Mouse (Mus musculus): ENCODE measurements around the gene 4930432K21Rik. TPM values are rescaled to one million over a fixed set of nuclear protein-coding genes. Genes with fewer than 3 reads are reported as not detected.
A peak's percentile ranks its signal among the peaks of the same experiment; 100 is the strongest.

Gene 4930432K21Rik
- polyA plus RNA-seq, 1 experiment from 2014 or later, result 0.61 TPM

DNA sequence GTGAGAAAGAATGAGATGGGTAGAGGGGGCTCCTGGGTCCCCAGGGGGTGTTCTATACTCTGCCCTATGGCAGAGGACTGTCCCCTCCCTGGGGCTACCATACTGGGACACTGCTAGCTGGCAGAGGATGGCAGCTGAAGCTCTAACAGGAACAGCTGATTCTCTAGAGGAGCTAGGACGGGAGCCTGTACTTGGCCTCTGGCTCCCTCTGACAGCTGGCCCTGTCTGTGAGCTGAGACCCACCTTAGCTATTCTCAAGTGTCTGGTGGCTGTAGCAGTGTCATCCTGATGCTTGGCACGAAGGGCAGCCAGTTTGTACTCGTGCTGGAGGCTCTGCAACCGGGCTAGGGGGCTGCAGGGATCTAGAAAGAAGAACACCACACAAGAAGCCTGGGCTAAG, 7.0 kb upstream of the 4930432K21Rik start:
- ATAC-seq, result no peak
- Histone ChIP-seq H3K9ac (ENCODE audit: low read depth, low read length) (no peak overlapping the region), H3K27ac (ENCODE audit: low read length) (no peak overlapping the region), H3K4me2 (ENCODE audit: low read depth, low read length) (no peak overlapping the region), H3K9me3 (ENCODE audit: control insufficient read depth, low read length) (no peaks in the 10 kb centered on the region), H3K4me1 (ENCODE audit: control insufficient read depth, insufficient read depth, low read length) (no peaks in the 10 kb centered on the region), H3K36me3 (ENCODE audit: control insufficient read depth, insufficient read depth, low read length) (peaks cover 29% of the 10 kb centered on the region), H3K27me3 (replicated peaks; ENCODE audit: control insufficient read depth, insufficient read depth, low read length) (no peaks in the 10 kb centered on the region), H3K4me3 (ENCODE audit: low read length) (no peak overlapping the region)
- 89% methylated on average over 4 of the region's 4 CpGs for WGBS

DNA sequence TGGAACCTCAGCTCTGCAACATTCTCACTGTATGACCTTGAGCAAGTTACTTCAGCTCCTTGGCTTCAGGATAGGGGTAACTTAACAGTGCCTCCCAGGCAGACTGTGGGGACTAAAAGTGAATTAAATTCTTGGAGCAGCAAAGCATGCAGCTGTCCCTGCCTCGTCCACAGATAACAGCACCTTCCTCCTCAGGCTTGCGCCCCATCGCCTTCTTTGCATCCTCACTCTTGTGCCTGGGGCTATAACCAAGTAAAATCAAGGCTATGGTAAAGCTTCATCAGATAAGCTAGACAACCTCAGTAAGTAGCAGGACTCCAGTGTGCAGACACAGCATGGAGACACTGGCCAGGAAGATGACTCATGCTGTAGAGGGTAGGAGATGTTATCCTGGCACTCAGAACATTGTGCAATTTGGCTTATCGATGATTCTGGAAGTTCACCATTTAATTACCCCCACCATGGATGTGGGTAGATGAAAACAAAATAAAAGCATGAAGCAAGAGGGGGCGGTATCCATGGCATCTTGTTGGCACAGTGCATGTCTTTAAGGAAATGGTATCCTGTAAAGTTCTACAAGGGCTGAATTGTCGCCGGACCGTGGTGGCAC, 3.1 kb upstream of the 4930432K21Rik start:
- ATAC-seq, result no peak
- Histone ChIP-seq H3K4me1 (ENCODE audit: control insufficient read depth, insufficient read depth, low read length) (peaks cover 20% of the 10 kb centered on the region), H3K4me3 (ENCODE audit: low read length) (no peak overlapping the region), H3K27me3 (replicated peaks; ENCODE audit: control insufficient read depth, insufficient read depth, low read length) (no peaks in the 10 kb centered on the region), H3K4me2 (ENCODE audit: low read depth, low read length) (no peak overlapping the region), H3K9ac (ENCODE audit: low read depth, low read length) (no peak overlapping the region), H3K9me3 (ENCODE audit: control insufficient read depth, low read length) (no peaks in the 10 kb centered on the region), H3K27ac (ENCODE audit: low read length) (no peak overlapping the region), H3K36me3 (ENCODE audit: control insufficient read depth, insufficient read depth, low read length) (peaks cover 12% of the 10 kb centered on the region)
- WGBS, result 92% methylated on average over 8 of the region's 8 CpGs

DNA sequence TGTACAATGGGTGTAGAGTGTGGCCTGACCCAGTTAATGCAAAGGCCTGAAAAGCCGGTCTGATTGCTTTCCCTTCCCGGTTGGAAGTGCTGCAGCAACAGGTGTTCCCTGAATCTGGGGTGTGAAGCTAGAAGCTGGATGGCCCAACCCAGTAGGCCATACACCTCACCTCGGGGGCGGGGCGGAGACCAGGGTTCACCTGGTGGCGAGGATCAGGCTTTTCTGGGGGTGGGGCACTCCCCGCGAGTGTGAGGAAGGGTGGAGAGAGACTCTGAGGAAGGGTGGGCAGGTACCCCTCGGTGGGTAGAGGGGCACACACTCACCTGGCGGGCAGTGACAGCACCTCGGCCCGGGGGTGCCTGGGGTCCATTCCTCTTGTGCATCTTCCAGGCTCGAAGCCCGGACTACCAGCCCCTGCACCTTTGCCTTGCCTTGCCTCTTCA, 480 bp upstream of the 4930432K21Rik start:
- peak; percentile 91 for ATAC-seq
- H3K4me3 ChIP-seq (ENCODE audit: low read length), result peak overlapping the region; percentile 76
- peak overlapping the region; percentile 93 for H3K27ac ChIP-seq (ENCODE audit: low read length)
- 5% methylated on average over 14 of the region's 14 CpGs for WGBS
- peak overlapping the region; percentile 91 for H3K9ac ChIP-seq (ENCODE audit: low read depth, low read length)
- peaks cover 20% of the 10 kb centered on the region for H3K4me1 ChIP-seq (ENCODE audit: control insufficient read depth, insufficient read depth, low read length)
- no peaks in the 10 kb centered on the region for H3K9me3 ChIP-seq (ENCODE audit: control insufficient read depth, low read length)
- H3K36me3 ChIP-seq (ENCODE audit: control insufficient read depth, insufficient read depth, low read length), result peaks cover 9% of the 10 kb centered on the region
- no peaks in the 10 kb centered on the region for H3K27me3 ChIP-seq (replicated peaks; ENCODE audit: control insufficient read depth, insufficient read depth, low read length)
- H3K4me2 ChIP-seq (ENCODE audit: low read depth, low read length), result peak overlapping the region; percentile 86

DNA sequence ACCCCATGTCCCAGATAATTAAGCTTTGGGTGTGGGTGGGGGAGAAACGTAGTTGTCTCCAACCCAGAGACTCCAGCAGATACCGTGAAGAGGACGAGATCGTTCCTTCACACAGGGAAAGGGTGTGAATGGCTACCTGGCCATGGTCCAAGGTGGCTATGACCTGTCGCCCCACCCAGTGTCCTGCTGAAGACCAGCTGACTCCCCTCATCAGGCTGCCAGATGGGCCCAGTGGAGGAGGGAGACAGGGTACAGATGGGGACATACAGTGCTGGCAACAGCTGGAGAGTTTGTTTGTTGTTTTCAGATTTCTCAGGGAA, 666 bp downstream of the 4930432K21Rik start:
- 87% methylated on average over 5 of the region's 5 CpGs for WGBS
- Histone ChIP-seq H3K27ac (ENCODE audit: low read length) (no peak overlapping the region), H3K9me3 (ENCODE audit: control insufficient read depth, low read length) (no peaks in the 10 kb centered on the region), H3K27me3 (replicated peaks; ENCODE audit: control insufficient read depth, insufficient read depth, low read length) (no peaks in the 10 kb centered on the region), H3K4me2 (ENCODE audit: low read depth, low read length) (peak overlapping the region; percentile 86), H3K36me3 (ENCODE audit: control insufficient read depth, insufficient read depth, low read length) (peaks cover 5% of the 10 kb centered on the region), H3K4me3 (ENCODE audit: low read length) (peak overlapping the region; percentile 76; the same call in 1 of the 2 replicates), H3K4me1 (ENCODE audit: control insufficient read depth, insufficient read depth, low read length) (peaks cover 20% of the 10 kb centered on the region), H3K9ac (ENCODE audit: low read depth, low read length) (peak overlapping the region; percentile 91; the same call in 1 of the 2 replicates)
- no peak for ATAC-seq

DNA sequence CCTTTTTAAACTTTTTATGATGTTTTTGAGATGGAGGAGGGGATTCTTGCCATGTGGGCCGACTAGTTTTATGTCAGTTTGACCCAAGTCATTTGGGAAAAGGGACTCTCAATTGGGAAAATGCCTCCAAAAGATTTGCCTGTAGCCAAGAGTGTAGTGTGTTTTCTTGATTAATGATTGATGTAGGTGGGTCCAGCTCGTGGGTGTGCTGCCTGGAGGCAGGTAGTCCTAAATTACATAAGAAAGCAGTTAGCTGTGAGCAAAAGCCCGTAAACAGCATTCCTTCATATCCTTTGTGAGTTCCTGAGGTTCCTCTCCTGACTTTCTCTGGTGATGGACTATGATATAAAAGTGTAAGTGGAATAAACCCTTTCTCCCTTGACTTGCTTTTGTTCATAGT, 1.4 kb downstream of the 4930432K21Rik start:
- no peaks in the 10 kb centered on the region for H3K9me3 ChIP-seq (ENCODE audit: control insufficient read depth, low read length)
- no peak overlapping the region for H3K4me3 ChIP-seq (ENCODE audit: low read length)
- no peaks in the 10 kb centered on the region for H3K36me3 ChIP-seq (ENCODE audit: control insufficient read depth, insufficient read depth, low read length)
- no peaks in the 10 kb centered on the region for H3K27me3 ChIP-seq (replicated peaks; ENCODE audit: control insufficient read depth, insufficient read depth, low read length)
- WGBS, result 57% methylated on average over 3 of the region's 3 CpGs
- H3K9ac ChIP-seq (ENCODE audit: low read depth, low read length), result no peak overlapping the region
- H3K27ac ChIP-seq (ENCODE audit: low read length), result no peak overlapping the region
- no peak overlapping the region for H3K4me2 ChIP-seq (ENCODE audit: low read depth, low read length)
- ATAC-seq, result no peak
- H3K4me1 ChIP-seq (ENCODE audit: control insufficient read depth, insufficient read depth, low read length), result peaks cover 20% of the 10 kb centered on the region

DNA sequence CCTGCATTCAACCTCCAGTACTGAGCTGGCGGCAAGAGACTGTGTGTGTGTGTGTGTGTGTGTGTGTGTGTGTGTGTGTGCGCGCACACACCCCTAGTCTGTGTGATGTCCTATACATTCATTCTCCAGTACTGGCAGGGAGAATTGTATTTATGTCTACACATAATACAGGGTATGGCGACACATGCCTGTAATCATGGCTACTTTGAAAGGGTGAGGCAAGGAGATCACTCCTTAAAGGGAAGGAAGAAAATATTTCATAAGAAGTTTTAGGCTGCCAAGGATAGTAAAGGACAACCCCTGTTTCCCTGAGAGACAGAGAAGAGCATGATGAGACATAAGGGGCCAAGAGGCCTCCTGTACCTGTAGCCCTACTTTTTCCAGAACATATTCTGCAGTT, 9.8 kb downstream of the 4930432K21Rik start:
- no peak overlapping the region for H3K4me2 ChIP-seq (ENCODE audit: low read depth, low read length)
- no peaks in the 10 kb centered on the region for H3K36me3 ChIP-seq (ENCODE audit: control insufficient read depth, insufficient read depth, low read length)
- no peaks in the 10 kb centered on the region for H3K27me3 ChIP-seq (replicated peaks; ENCODE audit: control insufficient read depth, insufficient read depth, low read length)
- WGBS, result 87% methylated on average over 4 of the region's 4 CpGs
- H3K4me3 ChIP-seq (ENCODE audit: low read length), result no peak overlapping the region
- no peak overlapping the region for H3K27ac ChIP-seq (ENCODE audit: low read length)
- no peak for ATAC-seq
- no peaks in the 10 kb centered on the region for H3K4me1 ChIP-seq (ENCODE audit: control insufficient read depth, insufficient read depth, low read length)
- H3K9me3 ChIP-seq (ENCODE audit: control insufficient read depth, low read length), result no peaks in the 10 kb centered on the region
- H3K9ac ChIP-seq (ENCODE audit: low read depth, low read length), result no peak overlapping the region

GRCm38 (mm10) chr8:84167696-84168095, 19.9 kb downstream of the 4930432K21Rik start:
- H3K36me3 ChIP-seq (ENCODE audit: control insufficient read depth, insufficient read depth, low read length), result peaks cover 1% of the 10 kb centered on the region; the same call in 1 of the 2 replicates
- H3K9ac ChIP-seq (ENCODE audit: low read depth, low read length), result no peak overlapping the region
- H3K4me3 ChIP-seq (ENCODE audit: low read length), result no peak overlapping the region
- WGBS, result 90% methylated on average over 2 of the region's 2 CpGs
- no peak overlapping the region for H3K27ac ChIP-seq (ENCODE audit: low read length)
- H3K27me3 ChIP-seq (replicated peaks; ENCODE audit: control insufficient read depth, insufficient read depth, low read length), result no peaks in the 10 kb centered on the region
- no peak for ATAC-seq
- H3K4me2 ChIP-seq (ENCODE audit: low read depth, low read length), result no peak overlapping the region
- no peaks in the 10 kb centered on the region for H3K4me1 ChIP-seq (ENCODE audit: control insufficient read depth, insufficient read depth, low read length)
- no peaks in the 10 kb centered on the region for H3K9me3 ChIP-seq (ENCODE audit: control insufficient read depth, low read length)

DNA sequence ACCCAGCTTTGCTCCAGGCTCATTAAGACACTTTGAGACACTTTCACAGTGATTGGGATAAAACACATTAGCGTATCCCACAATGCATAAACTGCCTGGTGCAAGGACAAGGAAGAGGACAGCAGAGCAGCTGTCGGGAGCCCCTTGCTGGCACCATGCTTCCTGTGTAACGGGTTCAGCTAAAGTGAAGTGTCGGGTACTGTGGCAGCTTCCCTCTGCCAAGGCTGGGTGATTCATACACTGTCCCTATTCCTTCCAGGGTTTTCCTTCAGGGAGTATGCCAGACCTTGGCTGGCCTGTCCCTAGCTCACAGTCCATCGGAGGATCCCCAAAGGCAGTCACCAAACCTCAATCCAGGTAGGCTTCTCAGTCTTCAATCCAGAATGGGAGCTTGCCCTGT, 22.3 kb downstream of the 4930432K21Rik start:
- WGBS, result 94% methylated on average over 5 of the region's 5 CpGs
- Histone ChIP-seq H3K27me3 (replicated peaks; ENCODE audit: control insufficient read depth, insufficient read depth, low read length) (no peaks in the 10 kb centered on the region), H3K4me1 (ENCODE audit: control insufficient read depth, insufficient read depth, low read length) (no peaks in the 10 kb centered on the region), H3K4me2 (ENCODE audit: low read depth, low read length) (no peak overlapping the region), H3K4me3 (ENCODE audit: low read length) (no peak overlapping the region), H3K27ac (ENCODE audit: low read length) (no peak overlapping the region), H3K9me3 (ENCODE audit: control insufficient read depth, low read length) (no peaks in the 10 kb centered on the region), H3K9ac (ENCODE audit: low read depth, low read length) (no peak overlapping the region), H3K36me3 (ENCODE audit: control insufficient read depth, insufficient read depth, low read length) (peaks cover 5% of the 10 kb centered on the region)
- no peak for ATAC-seq

- H3K36me3 ChIP-seq (ENCODE audit: control insufficient read depth, insufficient read depth, low read length), result peaks cover 5% of the 10 kb centered on the region
- no peak overlapping the region for H3K27ac ChIP-seq (ENCODE audit: low read length)
- H3K4me1 ChIP-seq (ENCODE audit: control insufficient read depth, insufficient read depth, low read length), result peaks cover 3% of the 10 kb centered on the region; the same call in 1 of the 2 replicates
- no peak for ATAC-seq
- H3K4me2 ChIP-seq (ENCODE audit: low read depth, low read length), result no peak overlapping the region
- H3K9ac ChIP-seq (ENCODE audit: low read depth, low read length), result no peak overlapping the region
- no peak overlapping the region for H3K4me3 ChIP-seq (ENCODE audit: low read length)
- H3K27me3 ChIP-seq (replicated peaks; ENCODE audit: control insufficient read depth, insufficient read depth, low read length), result no peaks in the 10 kb centered on the region
- no peaks in the 10 kb centered on the region for H3K9me3 ChIP-seq (ENCODE audit: control insufficient read depth, low read length)
- WGBS, result 88% methylated on average over 6 of the region's 6 CpGs
Measured at GRCm38 (mm10) chr8:84173861-84174260, 26.0 kb downstream of the 4930432K21Rik start.

DNA sequence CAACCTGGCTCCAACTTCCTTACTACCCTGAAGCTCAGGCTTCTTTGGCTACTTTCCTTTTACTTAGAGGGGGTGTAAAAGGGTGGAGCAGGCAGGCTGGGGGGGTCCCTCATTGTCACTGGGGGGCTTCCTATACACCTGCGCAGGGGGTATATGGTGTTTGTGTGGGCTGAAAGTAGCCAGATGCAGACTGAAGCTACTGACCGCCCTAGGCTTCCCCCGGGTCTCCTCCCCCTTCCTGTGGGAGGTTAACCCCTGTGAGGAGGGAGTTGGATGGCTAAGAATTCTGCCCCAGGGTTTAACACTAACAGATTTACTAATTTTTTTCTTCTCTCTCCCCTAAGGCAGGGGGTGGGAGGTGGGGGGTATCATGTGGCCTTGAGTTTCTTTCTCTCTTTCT, 28.7 kb downstream of the 4930432K21Rik start:
- 24% methylated on average over 3 of the region's 3 CpGs for WGBS
- Histone ChIP-seq H3K27me3 (replicated peaks; ENCODE audit: control insufficient read depth, insufficient read depth, low read length) (no peaks in the 10 kb centered on the region), H3K9me3 (ENCODE audit: control insufficient read depth, low read length) (no peaks in the 10 kb centered on the region), H3K4me1 (ENCODE audit: control insufficient read depth, insufficient read depth, low read length) (peaks cover 22% of the 10 kb centered on the region), H3K4me2 (ENCODE audit: low read depth, low read length) (no peak overlapping the region), H3K9ac (ENCODE audit: low read depth, low read length) (no peak overlapping the region), H3K4me3 (ENCODE audit: low read length) (no peak overlapping the region), H3K27ac (ENCODE audit: low read length) (no peak overlapping the region), H3K36me3 (ENCODE audit: control insufficient read depth, insufficient read depth, low read length) (peaks cover 5% of the 10 kb centered on the region)
- ATAC-seq, result no peak

All from intestine, embryonic 16.5 days (tissue).